Mouse (Mus musculus) erythroblast, adult 5-6 weeks (primary cell): ENCODE measurements around the gene Taf12. TPM values are rescaled to one million over a fixed set of nuclear protein-coding genes. Genes with fewer than 3 reads are reported as not detected.
"Not testable (repeated sequence)": the region's sequence is repeated elsewhere in the genome, so short reads cannot be mapped to it uniquely, and the experiment has no call there.

ENCODE experiments used
- ATAC-seq: replicated peaks from 2 replicates; pipeline ENCODE4 v1.8.0; 2016; ENCODE audit warnings: moderate number of reproducible peaks, mild to moderate bottlenecking, moderate TSS enrichment, inconsistent platforms; ENCODE audit not compliant: poor library complexity, low FRiP score, severe bottlenecking
- total RNA-seq, 2 experiments: library from RNA; stranded (forward) in 1 of 2; stranded (reverse) in 1 of 2; fragments of 150-400 nt in 1 of 2; fragments of 200-764, 138-1000 nt in 1 of 2; gene quantifications; 2 replicates each; pipeline versions ENCODE4 v1.2.3 to v1.2.4; 2015 to 2017; ENCODE audit warnings: low replicate concordance in 2 of 2

Taf12 gene
- total RNA-seq, 2 experiments from 2014 or later = 10.2 to 18.8 TPM

GRCm38 (mm10) chr4:132268871-132269739 is 5.1 kb upstream of the Taf12 start:
- no peak for ATAC-seq

- ATAC-seq = peak; percentile 79
These were observed 4.2 kb upstream of the Taf12 start for GRCm38 (mm10) chr4:132269740-132270560.

GRCm38 (mm10) chr4:132273166-132273565 is 1.0 kb upstream of the Taf12 start:
- ATAC-seq = no peak

- no peak for ATAC-seq
These were observed 1.8 kb downstream of the Taf12 start for GRCm38 (mm10) chr4:132275949-132276348.

GRCm38 (mm10) chr4:132288840-132289239 is 14.7 kb downstream of the Taf12 start:
- not testable (repeated sequence) for ATAC-seq

- no peak for ATAC-seq
These were observed 16.9 kb downstream of the Taf12 start for GRCm38 (mm10) chr4:132291056-132291455.

GRCm38 (mm10) chr4:132291624-132292335 is 17.6 kb downstream of the Taf12 start:
- no peak for ATAC-seq

GRCm38 (mm10) chr4:132292988-132293387 is 18.8 kb downstream of the Taf12 start:
- ATAC-seq = no peak

- no peak for ATAC-seq
These were observed 19.6 kb downstream of the Taf12 start for GRCm38 (mm10) chr4:132293682-132294240.

GRCm38 (mm10) chr4:132295696-132296390 is 21.7 kb downstream of the Taf12 start:
- no peak for ATAC-seq

GRCm38 (mm10) chr4:132299849-132300248 is 25.7 kb downstream of the Taf12 start:
- no peak for ATAC-seq

- ATAC-seq = no peak
These were observed 27.3 kb downstream of the Taf12 start for GRCm38 (mm10) chr4:132301486-132301885.

GRCm38 (mm10) chr4:132301965-132302938 is 28.1 kb downstream of the Taf12 start:
- ATAC-seq = no peak

GRCm38 (mm10) chr4:132302939-132303479 is 28.8 kb downstream of the Taf12 start, which contains the start of gene Rab42:
Gene Rab42, minus strand, starts transcription at chr4:132303385.
- peak; percentile 70 for ATAC-seq

GRCm38 (mm10) chr4:132303484-132303883 is 29.3 kb downstream of the Taf12 start:
- not testable (repeated sequence) for ATAC-seq

- ATAC-seq = no peak
These were observed 31.1 kb downstream of the Taf12 start for GRCm38 (mm10) chr4:132305276-132305675.

GRCm38 (mm10) chr4:132306004-132306403 is 31.8 kb downstream of the Taf12 start:
- no peak for ATAC-seq
